Mouse (Mus musculus) NIH3T3 (cell line): ENCODE measurements around the gene Ccdc148.

ENCODE experiments used
- DNase-seq: peaks from one replicate; pipeline ENCODE4 v3.0.0-alpha.2; 2012; ENCODE audit warnings: low read depth

The Ccdc148 gene

DNA sequence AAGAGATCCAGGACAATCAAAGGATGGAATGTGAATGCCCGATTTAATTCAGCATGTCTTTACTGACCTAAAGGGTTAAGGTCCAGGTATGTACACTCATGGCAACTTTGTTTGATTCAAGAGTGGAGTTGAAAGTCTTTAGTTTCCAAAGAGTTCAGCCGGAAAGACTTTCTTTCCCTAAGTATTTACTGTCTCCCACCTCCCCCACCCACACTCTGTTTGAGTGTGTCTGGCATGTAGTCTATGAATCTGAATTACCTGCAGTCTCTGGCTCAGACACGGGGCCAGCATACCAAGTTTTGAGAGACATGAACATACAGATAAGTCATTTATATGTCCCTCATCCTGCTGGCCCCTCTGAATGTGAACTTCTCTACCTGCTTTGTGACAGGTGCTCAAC is 374.3 kb downstream of the Ccdc148 start:
- no peak for DNase-seq

- no peak for DNase-seq
These were observed 377.0 kb downstream of the Ccdc148 start for GRCm38 (mm10) chr2:58783526-58783925.

DNA sequence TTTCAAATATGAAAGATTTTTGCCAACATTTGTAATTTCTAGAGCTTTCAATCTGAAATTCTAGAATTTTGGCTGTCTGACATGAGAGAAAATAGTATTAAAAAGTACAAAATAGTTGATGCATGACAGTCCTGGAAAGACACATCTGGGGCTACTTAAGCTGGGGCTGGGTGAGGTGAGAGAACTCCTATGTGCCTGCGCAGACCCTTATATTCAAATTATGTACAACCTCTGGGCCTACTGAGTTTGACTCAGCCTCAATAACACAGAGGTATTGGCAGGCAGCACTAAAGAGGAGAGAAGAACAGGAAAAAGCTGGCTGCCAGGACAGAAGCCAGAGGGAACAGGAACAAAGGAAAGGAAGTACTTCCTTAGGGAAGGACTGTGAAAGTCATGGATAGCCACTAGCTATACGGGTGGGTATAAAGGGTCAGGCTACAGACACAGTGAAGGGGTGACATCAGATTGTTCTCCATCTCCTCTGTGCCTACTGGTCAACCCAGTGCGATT is 381.4 kb downstream of the Ccdc148 start:
- DNase-seq, result no peak

- no peak for DNase-seq
These were observed 386.6 kb downstream of the Ccdc148 start for GRCm38 (mm10) chr2:58773833-58774232.
